Mouse (Mus musculus): ENCODE results near the gene Pmf1.
"Not testable (repeated sequence)": the region's sequence is repeated elsewhere in the genome, so short reads cannot be mapped to it uniquely, and the experiment has no call there.

Gene Pmf1

GRCm38 (mm10) chr3:88436395-88437201, 26.5 kb upstream of the Pmf1 start:
- peak; percentile 58 for DNase-seq

GRCm38 (mm10) chr3:88435515-88435914, 25.4 kb upstream of the Pmf1 start:
- peak; percentile 84 for DNase-seq

GRCm38 (mm10) chr3:88428639-88429038, 18.5 kb upstream of the Pmf1 start:
- DNase-seq = not testable (repeated sequence)

DNA sequence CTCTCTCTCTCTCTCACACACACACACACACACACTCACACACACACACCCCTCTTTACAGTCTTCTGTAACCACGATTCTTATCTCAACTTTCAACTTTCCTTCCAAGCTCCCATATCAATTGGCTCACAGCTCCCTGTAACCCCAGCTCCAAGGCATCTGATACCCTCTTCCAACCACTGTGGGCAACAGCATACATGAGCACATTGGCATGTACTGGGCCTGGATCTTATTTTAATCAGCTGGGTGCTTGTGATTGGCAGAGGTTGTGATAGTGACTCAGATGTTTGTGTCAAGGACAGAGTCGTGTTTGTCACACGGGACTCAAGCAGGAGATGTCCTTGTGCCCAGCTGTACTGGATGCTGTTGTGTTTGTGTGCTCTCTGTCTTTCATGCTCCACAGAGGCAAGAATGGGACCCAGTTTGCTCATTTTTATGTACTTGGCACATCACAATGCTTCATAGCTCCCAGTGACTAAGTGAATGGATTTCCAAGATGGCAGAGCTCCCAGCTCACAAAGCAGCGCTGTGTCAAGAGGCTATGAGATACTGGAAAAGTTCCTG, 17.3 kb upstream of the Pmf1 start:
- DNase-seq = no peak

DNA sequence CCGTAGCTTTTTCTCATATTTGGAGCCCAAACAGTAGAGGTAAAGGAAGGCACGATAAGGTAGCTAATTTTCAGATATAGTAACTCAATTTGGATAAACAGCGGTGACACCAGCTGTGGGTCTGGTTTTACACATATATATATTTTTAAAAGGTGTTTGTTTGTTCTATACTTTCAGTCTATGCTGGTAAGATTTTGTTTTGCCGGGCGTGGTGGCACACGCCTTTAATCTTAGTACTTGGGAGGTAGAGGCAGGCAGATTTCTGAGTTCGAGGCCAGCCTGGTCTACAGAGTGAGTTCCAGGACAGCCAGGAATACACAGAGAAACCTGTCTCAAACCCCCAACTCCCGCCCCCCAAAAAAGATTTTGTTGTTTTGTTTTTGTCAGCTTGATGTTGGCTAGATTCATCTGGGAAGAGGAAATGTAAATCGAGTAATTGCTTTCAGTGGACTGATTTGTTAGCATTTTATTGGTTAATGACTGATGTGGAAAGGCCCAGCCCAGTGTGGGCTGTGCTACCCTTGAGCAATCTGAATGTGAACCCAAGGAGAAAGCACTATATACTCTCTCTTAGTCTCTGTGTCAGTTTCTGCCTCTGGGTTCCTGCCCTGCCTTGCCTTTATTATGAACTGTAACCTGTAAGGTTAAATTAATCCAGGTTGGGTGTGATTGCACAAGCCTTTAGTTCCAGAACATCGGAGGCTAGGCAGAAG, 15.7 kb upstream of the Pmf1 start:
- DNase-seq = no peak

GRCm38 (mm10) chr3:88425330-88425689, 15.2 kb upstream of the Pmf1 start:
- DNase-seq = no peak

DNA sequence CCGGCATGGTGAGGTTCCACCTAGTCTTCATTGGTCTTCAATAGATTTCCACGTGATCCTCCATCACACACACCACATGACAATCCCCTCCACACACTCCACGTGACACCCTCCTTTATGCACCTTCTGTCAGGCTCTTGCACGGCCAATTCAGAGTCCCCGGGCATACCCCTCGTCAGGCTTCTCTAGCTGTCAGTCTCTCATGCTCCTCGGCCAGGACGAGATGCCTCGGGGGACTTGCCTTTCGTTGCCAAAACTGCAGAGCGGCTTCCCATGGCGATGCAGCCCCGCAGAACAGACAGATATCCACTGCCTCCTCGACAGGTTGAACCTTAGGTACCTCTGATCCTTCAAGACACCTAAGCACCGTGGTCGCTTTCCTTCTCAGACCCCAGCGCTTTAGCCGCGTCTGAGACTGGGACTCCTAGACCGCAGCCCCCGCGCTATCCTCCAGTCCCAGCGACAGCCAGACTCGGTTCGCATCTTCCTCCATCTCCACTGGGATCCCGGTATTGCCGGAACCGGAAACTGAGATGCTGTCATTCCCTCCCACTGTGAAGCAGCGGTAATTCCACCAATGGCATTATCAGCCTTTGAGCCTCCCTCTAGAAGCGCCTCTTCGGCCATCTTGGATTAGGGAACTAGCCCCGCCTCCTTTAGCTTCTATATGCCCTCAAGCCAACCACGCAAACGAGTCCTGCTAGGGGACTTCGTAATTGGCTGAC, 14.6 kb upstream of the Pmf1 start, which contains the start of gene Slc25a44:
TSS of gene Slc25a44 (minus strand) at position 535 of the 725 bp plus-strand sequence.
- peak; percentile 94 for DNase-seq

DNA sequence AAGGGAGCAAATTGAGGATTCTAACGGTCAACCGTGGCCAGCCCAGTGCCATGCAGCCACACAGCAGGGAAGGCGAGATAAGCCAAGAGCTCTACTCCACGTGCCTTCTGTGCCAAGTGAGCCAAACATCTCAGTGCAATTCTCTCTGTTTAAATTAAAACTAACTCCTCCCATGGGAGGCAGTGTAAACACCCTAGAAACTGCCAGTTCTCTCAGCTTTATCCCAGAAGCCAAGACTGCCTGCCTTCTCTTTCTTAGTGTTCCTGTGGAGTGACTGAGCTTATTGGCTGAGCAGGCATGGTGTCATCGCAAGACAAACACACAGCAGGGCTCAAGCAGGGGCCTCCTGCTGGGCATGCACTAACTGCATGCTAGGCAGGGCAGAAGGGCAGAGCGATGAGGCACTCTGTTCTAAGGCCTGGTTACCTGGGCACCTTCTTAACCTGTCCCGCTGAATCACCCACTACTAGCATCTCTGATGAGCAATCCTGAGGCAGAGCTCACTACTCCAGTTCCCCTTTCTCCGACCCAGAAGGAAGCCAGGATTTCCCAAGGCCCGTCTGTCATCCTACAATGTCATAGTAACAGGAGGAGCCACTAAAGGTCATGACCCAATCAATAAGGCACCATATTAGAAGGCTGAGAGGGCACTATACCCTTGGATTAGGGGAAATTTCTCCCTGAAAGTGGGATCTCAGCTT, 12.0 kb upstream of the Pmf1 start:
- peak; percentile 29 for DNase-seq

- no peak for DNase-seq
Measured at GRCm38 (mm10) chr3:88420771-88421170, 10.6 kb upstream of the Pmf1 start.

- no peak for DNase-seq
Measured at GRCm38 (mm10) chr3:88418016-88418415, 7.9 kb upstream of the Pmf1 start.

DNA sequence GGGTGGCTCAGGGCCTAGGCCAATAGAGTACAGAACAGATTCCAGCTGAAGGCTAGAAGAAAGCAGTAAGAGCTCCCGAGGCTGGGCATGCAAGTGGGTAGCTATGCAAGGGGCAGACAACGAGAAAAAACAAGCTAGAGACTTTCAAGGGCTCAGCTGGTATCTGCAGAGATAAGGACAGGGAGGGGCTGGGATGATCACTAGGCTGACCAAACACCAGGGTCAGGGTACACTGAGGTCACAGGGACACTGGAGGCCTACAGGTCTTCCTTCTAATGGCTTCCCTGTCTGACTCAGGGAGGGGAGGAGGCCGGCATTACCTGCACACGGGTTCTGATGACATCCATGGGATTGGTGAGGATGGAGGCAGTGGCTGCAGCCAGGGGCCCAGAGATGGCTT, 5.5 kb upstream of the Pmf1 start:
- no peak for DNase-seq

- no peak for DNase-seq
Measured at GRCm38 (mm10) chr3:88412636-88413035, 2.5 kb upstream of the Pmf1 start.

DNA sequence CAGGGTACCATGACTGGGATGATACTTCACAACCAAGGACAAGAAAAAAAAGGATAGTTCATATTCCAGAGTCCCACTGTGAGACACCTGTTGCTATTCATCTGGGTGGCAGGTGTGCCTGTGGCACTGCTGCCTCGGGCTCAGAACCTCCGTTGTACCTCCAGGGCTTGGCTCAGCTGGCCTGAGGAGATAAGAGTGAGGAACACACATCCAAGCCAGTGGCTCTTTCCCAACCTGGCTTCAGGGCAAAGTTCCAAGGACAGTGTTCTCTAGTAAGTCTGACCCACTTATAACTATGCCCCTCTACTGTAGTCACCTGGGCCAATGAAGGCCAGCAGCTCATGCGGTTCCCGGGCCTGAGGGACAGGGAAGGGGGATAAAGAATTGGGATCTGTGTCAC, 1.6 kb upstream of the Pmf1 start:
- no peak for DNase-seq

GRCm38 (mm10) chr3:88410645-88411031, 507 bp upstream of the Pmf1 start:
- no peak for DNase-seq

- DNase-seq = no peak
Measured at GRCm38 (mm10) chr3:88408953-88409352, 1.2 kb downstream of the Pmf1 start.

DNA sequence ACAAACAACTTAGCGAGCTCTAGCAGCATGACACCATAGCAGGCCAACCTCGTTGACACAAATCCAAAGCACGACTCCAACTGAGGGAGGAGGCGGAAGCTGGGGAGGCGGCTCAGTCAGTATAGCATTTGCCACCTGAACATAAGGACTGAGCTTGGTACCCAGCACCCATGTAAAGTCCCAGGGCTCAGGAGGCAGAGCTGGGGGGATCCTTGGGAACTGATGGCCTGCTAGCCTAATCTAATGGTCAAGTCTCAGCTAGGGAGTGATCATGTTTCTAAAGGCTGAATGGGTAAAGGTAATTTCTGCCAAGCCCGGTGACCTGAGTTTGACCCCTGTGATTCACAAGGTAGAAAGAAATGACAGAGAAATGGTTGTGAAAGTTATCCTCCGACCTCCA, 2.6 kb downstream of the Pmf1 start:
- DNase-seq = no peak

- peak; percentile 57 for DNase-seq
Measured at GRCm38 (mm10) chr3:88407090-88407489, 3.0 kb downstream of the Pmf1 start.

- DNase-seq = no peak
Measured at GRCm38 (mm10) chr3:88403522-88404230, 6.5 kb downstream of the Pmf1 start.

DNA sequence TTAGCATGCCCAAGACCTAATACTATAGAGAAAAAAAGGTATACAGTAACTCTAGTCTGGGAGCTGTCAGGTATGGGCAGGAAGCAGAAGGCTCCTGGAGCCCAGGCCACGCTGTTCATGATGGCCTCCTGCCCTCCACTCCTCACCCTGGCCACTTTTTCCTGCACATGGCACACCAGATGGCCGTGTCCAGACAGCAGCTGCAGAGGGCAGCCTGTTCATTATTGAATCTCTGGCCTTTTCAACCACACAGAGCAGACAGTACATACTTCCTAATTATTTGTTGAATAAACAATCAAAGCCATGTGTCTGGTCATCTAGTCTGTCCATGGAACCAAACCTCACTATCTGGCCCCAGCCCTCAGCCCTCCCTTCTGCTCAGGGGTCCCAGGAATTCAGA, 11.5 kb downstream of the Pmf1 start:
- DNase-seq = no peak

GRCm38 (mm10) chr3:88395742-88396141, 14.4 kb downstream of the Pmf1 start:
- no peak for DNase-seq

- no peak for DNase-seq
Measured at GRCm38 (mm10) chr3:88395288-88395687, 14.8 kb downstream of the Pmf1 start.

- DNase-seq = no peak
Measured at GRCm38 (mm10) chr3:88393776-88394375, 16.3 kb downstream of the Pmf1 start.

All from right cerebral cortex, postnatal 25 days (tissue).